Mouse (Mus musculus): Measurements from ENCODE around the gene Icmt. TPM values are rescaled to one million over a fixed set of nuclear protein-coding genes. Genes with fewer than 3 reads are reported as not detected.

The Icmt gene
- total RNA-seq (2021), result 10 to 100 TPM; 45.9 to 47.8 TPM

- intact Hi-C loops (cut with DNase I), result no loop called here
- DNase-seq (ENCODE audit: low spot score in 2 of 2), result peak; percentile 99 to 100
These were observed at the start of gene Icmt for GRCm38 (mm10) chr4:152296874-152297861. Gene Icmt (plus strand): TSS chr4:152297227.

- intact Hi-C loops (cut with DNase I), result no loop called here
- no peak for DNase-seq (ENCODE audit: low spot score in 2 of 2)
These were observed 46.4 kb upstream of the Icmt start for GRCm38 (mm10) chr4:152250615-152251014.

GRCm38 (mm10) chr4:152253183-152253759, 43.8 kb upstream of the Icmt start:
- intact Hi-C loops (cut with DNase I), result no loop called here
- no peak for DNase-seq (ENCODE audit: low spot score in 2 of 2)

GRCm38 (mm10) chr4:152257070-152257469, 40.0 kb upstream of the Icmt start:
- intact Hi-C loops (cut with DNase I), result no loop called here

GRCm38 (mm10) chr4:152260451-152260850, 36.6 kb upstream of the Icmt start:
- intact Hi-C loops (cut with DNase I), result no loop called here
- DNase-seq (ENCODE audit: low spot score in 2 of 2), result no peak

More at GRCm38 (mm10) chr4:152257070-152257469, 40.0 kb upstream of the Icmt start:
- DNase-seq (ENCODE audit: low spot score in 2 of 2), result peak; percentile 72 to 80

GRCm38 (mm10) chr4:152262187-152262586, 34.8 kb upstream of the Icmt start:
- DNase-seq (ENCODE audit: low spot score in 2 of 2), result no peak
- intact Hi-C loops (cut with DNase I), result no loop called here

GRCm38 (mm10) chr4:152263089-152263488, 33.9 kb upstream of the Icmt start:
- intact Hi-C loops (cut with DNase I), result no loop called here
- DNase-seq (ENCODE audit: low spot score in 2 of 2), result no peak

GRCm38 (mm10) chr4:152263512-152264176, 33.4 kb upstream of the Icmt start:
- intact Hi-C loops (cut with DNase I), result no loop called here
- DNase-seq (ENCODE audit: low spot score in 2 of 2), result no peak

GRCm38 (mm10) chr4:152264177-152264530, 32.9 kb upstream of the Icmt start:
- intact Hi-C loops (cut with DNase I), result no loop called here
- DNase-seq (ENCODE audit: low spot score in 2 of 2), result no peak

- intact Hi-C loops (cut with DNase I), result no loop called here
- no peak for DNase-seq (ENCODE audit: low spot score in 2 of 2)
These were observed 32.0 kb upstream of the Icmt start for GRCm38 (mm10) chr4:152264867-152265568.

GRCm38 (mm10) chr4:152265791-152266190, 31.2 kb upstream of the Icmt start:
- DNase-seq (ENCODE audit: low spot score in 2 of 2), result no peak
- intact Hi-C loops (cut with DNase I), result no loop called here

GRCm38 (mm10) chr4:152266236-152266895, 30.7 kb upstream of the Icmt start:
- peak; percentile 62 to 64 for DNase-seq (ENCODE audit: low spot score in 2 of 2)
- intact Hi-C loops (cut with DNase I), result no loop called here

GRCm38 (mm10) chr4:152267748-152268369, 29.2 kb upstream of the Icmt start:
- intact Hi-C loops (cut with DNase I), result no loop called here
- DNase-seq (ENCODE audit: low spot score in 2 of 2), result no peak

- intact Hi-C loops (cut with DNase I), result no loop called here
- DNase-seq (ENCODE audit: low spot score in 2 of 2), result no peak
These were observed 27.1 kb upstream of the Icmt start for GRCm38 (mm10) chr4:152269967-152270366.

GRCm38 (mm10) chr4:152270599-152270998, 26.4 kb upstream of the Icmt start:
- DNase-seq (ENCODE audit: low spot score in 2 of 2), result no peak
- intact Hi-C loops (cut with DNase I), result no loop called here

GRCm38 (mm10) chr4:152271334-152271733, 25.7 kb upstream of the Icmt start:
- DNase-seq (ENCODE audit: low spot score in 2 of 2), result no peak
- intact Hi-C loops (cut with DNase I), result no loop called here

- DNase-seq (ENCODE audit: low spot score in 2 of 2), result no peak
- intact Hi-C loops (cut with DNase I), result no loop called here
These were observed 25.0 kb upstream of the Icmt start for GRCm38 (mm10) chr4:152272006-152272405.

- intact Hi-C loops (cut with DNase I), result no loop called here
These were observed 24.5 kb upstream of the Icmt start for GRCm38 (mm10) chr4:152272449-152273049.

More at GRCm38 (mm10) chr4:152272449-152273049, 24.5 kb upstream of the Icmt start:
- DNase-seq (ENCODE audit: low spot score in 2 of 2), result no peak
